Mouse (Mus musculus): Measurements from ENCODE around the gene Atp6ap1. TPM values are rescaled to one million over a fixed set of nuclear protein-coding genes. Genes with fewer than 3 reads are reported as not detected.

The Atp6ap1 gene
- total RNA-seq (2021), result 150 and 155 TPM in 2 replicates
- long read RNA-seq, experiment 1, transcript Atp6ap1-201 (10 exons, 2,189 nt), result major isoform, 158 of 180 reads
- long read RNA-seq, experiment 1, partial matches to known transcripts, result 7 of 180 reads
- long read RNA-seq, experiment 1, other reads (novel, unspliced or antisense), result 14 of 180 reads
- long read RNA-seq, experiment 2, transcript Atp6ap1-201 (10 exons, 2,189 nt), result major isoform, 80 of 95 reads
- long read RNA-seq, experiment 2, partial matches to known transcripts, result 11 of 95 reads
- long read RNA-seq, experiment 2, other reads (novel, unspliced or antisense), result 4 of 95 reads

- DNase-seq, result peak; percentile 95
Observed at GRCm38 (mm10) chrX:74296538-74297448, at the start of gene Atp6ap1. Gene Atp6ap1 (plus strand): TSS chrX:74297097.

- peak; percentile 75 for DNase-seq
Observed at GRCm38 (mm10) chrX:74248651-74249050, 48.2 kb upstream of the Atp6ap1 start.

- peak; percentile 84 for DNase-seq
Observed at GRCm38 (mm10) chrX:74249615-74250014, 47.3 kb upstream of the Atp6ap1 start, which contains the start of gene Flna. Gene Flna (minus strand): TSS chrX:74249820.

- DNase-seq, result peak; percentile 92
Observed at GRCm38 (mm10) chrX:74254153-74254887, 42.6 kb upstream of the Atp6ap1 start, which contains the start of gene Emd. Gene Emd (plus strand): TSS chrX:74254687.

- DNase-seq, result no peak
Observed at GRCm38 (mm10) chrX:74254888-74255565, 41.9 kb upstream of the Atp6ap1 start.

- DNase-seq, result no peak
Observed at GRCm38 (mm10) chrX:74257746-74258145, 39.2 kb upstream of the Atp6ap1 start.

- no peak for DNase-seq
Observed at GRCm38 (mm10) chrX:74269736-74270061, 27.2 kb upstream of the Atp6ap1 start.

- peak; percentile 93 for DNase-seq
Observed at GRCm38 (mm10) chrX:74270062-74270901, 26.6 kb upstream of the Atp6ap1 start, which contains the start of gene Rpl10. Gene Rpl10 (plus strand): TSS chrX:74270812.

GRCm38 (mm10) chrX:74270902-74271551 is 25.9 kb upstream of the Atp6ap1 start:
- peak; percentile 64 for DNase-seq

- DNase-seq, result peak; percentile 22
Observed at GRCm38 (mm10) chrX:74273422-74274322, 23.2 kb upstream of the Atp6ap1 start.

- no peak for DNase-seq
Observed at GRCm38 (mm10) chrX:74277916-74278315, 19.0 kb upstream of the Atp6ap1 start.

GRCm38 (mm10) chrX:74281041-74281731 is 15.7 kb upstream of the Atp6ap1 start:
- DNase-seq, result no peak

GRCm38 (mm10) chrX:74281732-74282394 is 15.0 kb upstream of the Atp6ap1 start, which contains the start of the genes Taz and Dnase1l1:
Gene Taz (plus strand): TSS chrX:74281912.
Gene Dnase1l1 (minus strand): TSS chrX:74282337.
- DNase-seq, result peak; percentile 89

GRCm38 (mm10) chrX:74282395-74283091 is 14.4 kb upstream of the Atp6ap1 start:
- DNase-seq, result peak; percentile 91

- DNase-seq, result no peak
Observed at GRCm38 (mm10) chrX:74283092-74283437, 13.8 kb upstream of the Atp6ap1 start.

- no peak for DNase-seq
Observed at GRCm38 (mm10) chrX:74293431-74293830, 3.5 kb upstream of the Atp6ap1 start.

GRCm38 (mm10) chrX:74298348-74298747 is 1.5 kb downstream of the Atp6ap1 start:
- no peak for DNase-seq

Data from adrenal gland, postnatal 14 days (tissue).